Mouse (Mus musculus) kidney, adult 2 months (tissue): Measurements from ENCODE around the gene Krtap5-2.

Experiments used
- CTCF ChIP-seq: fragments of 200-500 bp; conservative IDR thresholded peaks from 2 replicates; pipeline ENCODE4 v1.5.1; 2011; ENCODE audit warnings: low read depth, mild to moderate bottlenecking, control low read depth, low read length, moderate library complexity, mixed read lengths; ENCODE audit not compliant: insufficient read depth, insufficient read length
- POLR2A ChIP-seq: fragments of 200-500 bp; IDR thresholded peaks from one replicate; pipeline ENCODE4 v1.6.1; 2011; ENCODE audit warnings: low read depth, low read length, control low read depth

DNA sequence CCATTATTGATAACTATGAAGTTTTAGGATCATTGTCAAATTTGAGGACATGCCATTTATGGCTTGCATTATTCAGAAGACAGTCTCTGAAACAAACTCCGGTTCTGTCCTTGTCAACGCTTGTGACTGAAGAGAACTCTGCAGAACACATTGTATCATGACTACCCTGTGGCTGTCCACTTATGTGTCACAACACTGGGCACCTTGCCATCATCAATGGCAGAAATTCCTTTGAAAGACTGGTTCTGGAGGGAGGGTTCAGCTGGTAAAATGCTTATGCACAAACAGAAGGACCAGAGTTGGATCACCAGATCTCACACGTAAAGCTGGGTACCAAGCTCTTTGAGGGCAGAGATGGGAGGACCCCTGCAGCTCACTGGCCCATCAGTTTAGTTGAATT is 16.4 kb downstream of the Krtap5-2 start:
- TF ChIP-seq CTCF (no peak), POLR2A (no peak)
